Mouse (Mus musculus): ENCODE measurements around the gene Lhx6.

Gene Lhx6

GRCm38 (mm10) chr2:36035413-36036081, 69.7 kb downstream of the Lhx6 start:
- DNase-seq (ENCODE audit: low spot score) = no peak

- no peak for DNase-seq (ENCODE audit: low spot score)
These were observed 70.3 kb downstream of the Lhx6 start for GRCm38 (mm10) chr2:36034898-36035297.

GRCm38 (mm10) chr2:36033966-36034365, 71.2 kb downstream of the Lhx6 start:
- DNase-seq (ENCODE audit: low spot score) = no peak

- no peak for DNase-seq (ENCODE audit: low spot score)
These were observed 72.3 kb downstream of the Lhx6 start for GRCm38 (mm10) chr2:36032884-36033283.
